Mouse (Mus musculus): ENCODE data around the gene Bnipl. TPM values are rescaled to one million over a fixed set of nuclear protein-coding genes. Genes with fewer than 3 reads are reported as not detected.

Bnipl gene
- polyA plus RNA-seq, 1 experiment from 2014 or later: 4.6 TPM

- no peak for ATAC-seq (ENCODE audit: low read depth)
- 63% methylated on average over 6 of the region's 6 CpGs for WGBS
- Histone ChIP-seq H3K4me1 (replicated peaks; ENCODE audit: control insufficient read depth, insufficient read depth, low read length) (0 out of 2 replicates have a peak, but pooled peaks cover 4% of the 10 kb centered on the region), H3K27me3 (ENCODE audit: control insufficient read depth, insufficient read depth, low read depth, low read length) (no peaks in the 10 kb centered on the region), H3K9ac (ENCODE audit: low read length) (no peak overlapping the region), H3K4me2 (ENCODE audit: low read depth, low read length) (no peak overlapping the region), H3K9me3 (ENCODE audit: control insufficient read depth, low read length) (no peaks in the 10 kb centered on the region), H3K36me3 (ENCODE audit: control insufficient read depth, insufficient read depth, low read length) (peaks cover 35% of the 10 kb centered on the region), H3K27ac (ENCODE audit: low read length) (no peak overlapping the region), H3K4me3 (ENCODE audit: low read length) (no peak overlapping the region)
Observed at GRCm38 (mm10) chr3:95290156-95290555, 39.2 kb upstream of the Bnipl start.

DNA sequence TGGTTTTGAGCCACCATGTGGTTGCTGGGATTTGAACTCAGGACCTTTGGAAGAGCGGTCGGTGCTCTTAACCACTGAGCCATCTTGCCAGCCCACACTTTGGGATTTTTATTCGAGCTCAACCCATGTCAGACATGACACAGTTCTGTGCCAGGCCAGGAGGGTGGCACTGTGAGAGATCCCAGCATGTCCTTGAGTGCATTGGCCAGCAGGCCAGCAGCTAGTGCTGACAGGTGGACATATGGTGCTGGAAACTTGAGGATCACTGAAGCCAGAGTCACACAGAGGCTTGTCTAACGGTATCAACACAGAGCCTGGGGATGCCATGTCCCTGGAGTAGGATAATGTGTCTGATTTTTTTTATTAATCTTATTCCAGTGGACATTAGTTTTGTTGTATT is 38.4 kb upstream of the Bnipl start:
- ATAC-seq (ENCODE audit: low read depth): no peak
- no peak overlapping the region for H3K4me3 ChIP-seq (ENCODE audit: low read length)
- no peaks in the 10 kb centered on the region for H3K27me3 ChIP-seq (ENCODE audit: control insufficient read depth, insufficient read depth, low read depth, low read length)
- H3K4me1 ChIP-seq (replicated peaks; ENCODE audit: control insufficient read depth, insufficient read depth, low read length): peaks cover 8% of the 10 kb centered on the region; the same call in 1 of the 2 replicates
- H3K27ac ChIP-seq (ENCODE audit: low read length): no peak overlapping the region
- 91% methylated on average over 4 of the region's 4 CpGs for WGBS
- no peak overlapping the region for H3K9ac ChIP-seq (ENCODE audit: low read length)
- no peak overlapping the region for H3K4me2 ChIP-seq (ENCODE audit: low read depth, low read length)
- H3K36me3 ChIP-seq (ENCODE audit: control insufficient read depth, insufficient read depth, low read length): peaks cover 27% of the 10 kb centered on the region
- no peaks in the 10 kb centered on the region for H3K9me3 ChIP-seq (ENCODE audit: control insufficient read depth, low read length)

- 90% methylated on average over 3 of the region's 3 CpGs for WGBS
- no peak overlapping the region for H3K27ac ChIP-seq (ENCODE audit: low read length)
- no peaks in the 10 kb centered on the region for H3K27me3 ChIP-seq (ENCODE audit: control insufficient read depth, insufficient read depth, low read depth, low read length)
Observed at GRCm38 (mm10) chr3:95287541-95287940, 36.5 kb upstream of the Bnipl start.

GRCm38 (mm10) chr3:95286510-95286909 is 35.5 kb upstream of the Bnipl start:
- Histone ChIP-seq H3K4me1 (replicated peaks; ENCODE audit: control insufficient read depth, insufficient read depth, low read length) (peaks cover 13% of the 10 kb centered on the region; the same call in 1 of the 2 replicates), H3K27ac (ENCODE audit: low read length) (no peak overlapping the region), H3K9ac (ENCODE audit: low read length) (no peak overlapping the region), H3K9me3 (ENCODE audit: control insufficient read depth, low read length) (no peaks in the 10 kb centered on the region), H3K27me3 (ENCODE audit: control insufficient read depth, insufficient read depth, low read depth, low read length) (no peaks in the 10 kb centered on the region), H3K4me3 (ENCODE audit: low read length) (no peak overlapping the region), H3K4me2 (ENCODE audit: low read depth, low read length) (no peak overlapping the region), H3K36me3 (ENCODE audit: control insufficient read depth, insufficient read depth, low read length) (peaks cover 17% of the 10 kb centered on the region)
- ATAC-seq (ENCODE audit: low read depth): no peak
- WGBS: 76% methylated on average over 7 of the region's 7 CpGs

More at GRCm38 (mm10) chr3:95287541-95287940, 36.5 kb upstream of the Bnipl start:
- Histone ChIP-seq H3K4me2 (ENCODE audit: low read depth, low read length) (no peak overlapping the region), H3K4me3 (ENCODE audit: low read length) (no peak overlapping the region), H3K4me1 (replicated peaks; ENCODE audit: control insufficient read depth, insufficient read depth, low read length) (peaks cover 13% of the 10 kb centered on the region; the same call in 1 of the 2 replicates), H3K9ac (ENCODE audit: low read length) (no peak overlapping the region), H3K9me3 (ENCODE audit: control insufficient read depth, low read length) (no peaks in the 10 kb centered on the region), H3K36me3 (ENCODE audit: control insufficient read depth, insufficient read depth, low read length) (peaks cover 19% of the 10 kb centered on the region)
- ATAC-seq (ENCODE audit: low read depth): no peak

GRCm38 (mm10) chr3:95286011-95286410 is 35.0 kb upstream of the Bnipl start:
- Histone ChIP-seq H3K27me3 (ENCODE audit: control insufficient read depth, insufficient read depth, low read depth, low read length) (no peaks in the 10 kb centered on the region), H3K36me3 (ENCODE audit: control insufficient read depth, insufficient read depth, low read length) (peaks cover 17% of the 10 kb centered on the region), H3K4me2 (ENCODE audit: low read depth, low read length) (no peak overlapping the region), H3K9me3 (ENCODE audit: control insufficient read depth, low read length) (no peaks in the 10 kb centered on the region), H3K27ac (ENCODE audit: low read length) (no peak overlapping the region), H3K4me1 (replicated peaks; ENCODE audit: control insufficient read depth, insufficient read depth, low read length) (peaks cover 13% of the 10 kb centered on the region; the same call in 1 of the 2 replicates), H3K4me3 (ENCODE audit: low read length) (no peak overlapping the region), H3K9ac (ENCODE audit: low read length) (peak overlapping the region; percentile 1; the same call in 1 of the 2 replicates)
- 58% methylated on average over 5 of the region's 5 CpGs for WGBS
- no peak for ATAC-seq (ENCODE audit: low read depth)

DNA sequence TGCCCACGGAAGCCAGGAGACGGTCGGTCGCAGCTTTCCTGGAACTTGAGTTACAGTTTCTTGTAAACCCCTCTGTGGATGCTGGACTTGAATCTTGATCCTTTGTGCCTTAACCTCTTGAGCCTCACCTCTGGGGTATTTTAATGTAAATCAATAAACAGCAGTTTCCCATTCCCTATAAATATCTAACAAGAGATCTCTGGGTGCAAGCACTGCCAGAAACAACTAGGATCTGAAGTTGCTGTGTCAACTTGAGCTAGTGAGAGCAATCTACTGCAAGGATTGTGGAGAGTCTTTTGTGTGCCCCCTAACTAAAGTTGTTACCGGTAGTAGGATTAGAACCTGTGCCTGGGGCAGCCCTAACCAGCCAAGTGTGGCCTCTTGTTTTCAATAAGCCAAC is 34.4 kb upstream of the Bnipl start:
- Histone ChIP-seq H3K4me3 (ENCODE audit: low read length) (no peak overlapping the region), H3K36me3 (ENCODE audit: control insufficient read depth, insufficient read depth, low read length) (peaks cover 14% of the 10 kb centered on the region), H3K9me3 (ENCODE audit: control insufficient read depth, low read length) (no peaks in the 10 kb centered on the region), H3K4me1 (replicated peaks; ENCODE audit: control insufficient read depth, insufficient read depth, low read length) (peaks cover 16% of the 10 kb centered on the region), H3K4me2 (ENCODE audit: low read depth, low read length) (no peak overlapping the region), H3K27ac (ENCODE audit: low read length) (no peak overlapping the region), H3K9ac (ENCODE audit: low read length) (peak overlapping the region; percentile 1; the same call in 1 of the 2 replicates), H3K27me3 (ENCODE audit: control insufficient read depth, insufficient read depth, low read depth, low read length) (no peaks in the 10 kb centered on the region)
- WGBS: 90% methylated on average over 5 of the region's 5 CpGs
- ATAC-seq (ENCODE audit: low read depth): no peak

GRCm38 (mm10) chr3:95284501-95285281 is 33.7 kb upstream of the Bnipl start:
- Histone ChIP-seq H3K27ac (ENCODE audit: low read length) (no peak overlapping the region), H3K4me1 (replicated peaks; ENCODE audit: control insufficient read depth, insufficient read depth, low read length) (peaks cover 16% of the 10 kb centered on the region), H3K36me3 (ENCODE audit: control insufficient read depth, insufficient read depth, low read length) (peaks cover 13% of the 10 kb centered on the region), H3K9me3 (ENCODE audit: control insufficient read depth, low read length) (no peaks in the 10 kb centered on the region), H3K9ac (ENCODE audit: low read length) (no peak overlapping the region), H3K4me3 (ENCODE audit: low read length) (peak overlapping the region; percentile 65; the same call in 1 of the 2 replicates), H3K4me2 (ENCODE audit: low read depth, low read length) (peak overlapping the region; percentile 80), H3K27me3 (ENCODE audit: control insufficient read depth, insufficient read depth, low read depth, low read length) (no peaks in the 10 kb centered on the region)
- 82% methylated on average over 12 of the region's 12 CpGs for WGBS
- no peak for ATAC-seq (ENCODE audit: low read depth)

GRCm38 (mm10) chr3:95284062-95284461 is 33.1 kb upstream of the Bnipl start:
- no peak for ATAC-seq (ENCODE audit: low read depth)
- Histone ChIP-seq H3K36me3 (ENCODE audit: control insufficient read depth, insufficient read depth, low read length) (peaks cover 10% of the 10 kb centered on the region), H3K9me3 (ENCODE audit: control insufficient read depth, low read length) (no peaks in the 10 kb centered on the region), H3K27me3 (ENCODE audit: control insufficient read depth, insufficient read depth, low read depth, low read length) (no peaks in the 10 kb centered on the region), H3K27ac (ENCODE audit: low read length) (peak overlapping the region; percentile 99; the same call in 1 of the 2 replicates), H3K4me2 (ENCODE audit: low read depth, low read length) (peak overlapping the region; percentile 80), H3K4me3 (ENCODE audit: low read length) (peak overlapping the region; percentile 65), H3K4me1 (replicated peaks; ENCODE audit: control insufficient read depth, insufficient read depth, low read length) (peaks cover 16% of the 10 kb centered on the region), H3K9ac (ENCODE audit: low read length) (peak overlapping the region; percentile 80)
- 18% methylated on average over 1 of the region's 1 CpGs for WGBS

GRCm38 (mm10) chr3:95283589-95283941 is 32.6 kb upstream of the Bnipl start:
- Histone ChIP-seq H3K9ac (ENCODE audit: low read length) (peak overlapping the region; percentile 80), H3K36me3 (ENCODE audit: control insufficient read depth, insufficient read depth, low read length) (peaks cover 8% of the 10 kb centered on the region), H3K4me1 (replicated peaks; ENCODE audit: control insufficient read depth, insufficient read depth, low read length) (peaks cover 16% of the 10 kb centered on the region), H3K27me3 (ENCODE audit: control insufficient read depth, insufficient read depth, low read depth, low read length) (no peaks in the 10 kb centered on the region), H3K4me2 (ENCODE audit: low read depth, low read length) (peak overlapping the region; percentile 80), H3K4me3 (ENCODE audit: low read length) (peak overlapping the region; percentile 65), H3K27ac (ENCODE audit: low read length) (peak overlapping the region; percentile 99), H3K9me3 (ENCODE audit: control insufficient read depth, low read length) (no peaks in the 10 kb centered on the region)
- WGBS: 2% methylated on average over 7 of the region's 7 CpGs
- no peak for ATAC-seq (ENCODE audit: low read depth)
